Mouse (Mus musculus): ENCODE data around the gene Nudt5. TPM values are rescaled to one million over a fixed set of nuclear protein-coding genes. Genes with fewer than 3 reads are reported as not detected.

The Nudt5 gene
- total and polyA plus RNA-seq, 3 experiments: 82.1 to 141 TPM; not detected in 1

DNA sequence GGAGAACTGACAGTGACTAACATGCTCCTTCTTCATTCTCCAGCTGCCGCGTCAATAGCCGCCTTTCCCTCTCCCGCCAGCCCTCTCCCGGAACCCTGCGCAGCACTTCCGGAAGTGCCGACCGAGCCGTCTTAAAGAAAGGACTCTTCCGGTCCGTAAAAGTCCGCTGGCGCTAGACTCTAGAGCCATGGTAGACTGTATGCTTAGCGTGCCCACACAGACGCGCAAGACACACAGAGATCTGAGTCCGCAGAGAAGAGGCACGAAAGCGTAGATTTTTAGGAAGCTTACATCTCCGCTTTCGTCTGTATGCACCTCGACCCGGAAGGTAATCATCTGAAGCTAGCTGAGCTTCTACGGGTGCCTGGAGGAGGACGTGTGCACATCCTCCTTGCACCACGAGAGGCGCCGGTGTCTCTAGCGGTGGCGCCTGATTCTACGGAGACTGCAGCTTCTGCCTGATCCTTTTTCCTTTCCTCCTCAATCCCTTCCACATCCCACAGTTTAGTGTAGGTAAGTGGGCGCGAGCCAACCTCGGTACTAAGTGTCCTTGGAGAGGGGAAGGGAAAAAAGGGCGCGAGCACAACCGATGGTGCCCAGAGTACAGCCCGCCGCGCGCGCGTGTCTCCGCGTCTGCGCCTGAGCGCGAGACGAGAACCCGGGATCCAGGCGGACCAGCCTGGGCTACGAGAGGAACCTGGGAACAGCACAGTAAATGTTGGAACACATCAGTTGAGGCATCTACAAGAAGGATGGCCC, at the start of gene Nudt5, which contains the start of gene Cdc123 (continued):
- TF ChIP-seq SMC3 (IDR thresholded peaks at IDR 0.05; ENCODE audit: low read depth, low read length): no peak
- TF ChIP-seq ELF1 (IDR thresholded peaks at IDR 0.05; ENCODE audit: low read depth, low read length): peak; percentile 82
- no peak; the same call in 1 of the 2 replicates for TF ChIP-seq TBP (IDR thresholded peaks at IDR 0.05; ENCODE audit: low read depth, low read length)
- no peak for TF ChIP-seq POLR2AphosphoS5 (IDR thresholded peaks at IDR 0.05; ENCODE audit: borderline replicate concordance, low read depth, low read length)

DNA sequence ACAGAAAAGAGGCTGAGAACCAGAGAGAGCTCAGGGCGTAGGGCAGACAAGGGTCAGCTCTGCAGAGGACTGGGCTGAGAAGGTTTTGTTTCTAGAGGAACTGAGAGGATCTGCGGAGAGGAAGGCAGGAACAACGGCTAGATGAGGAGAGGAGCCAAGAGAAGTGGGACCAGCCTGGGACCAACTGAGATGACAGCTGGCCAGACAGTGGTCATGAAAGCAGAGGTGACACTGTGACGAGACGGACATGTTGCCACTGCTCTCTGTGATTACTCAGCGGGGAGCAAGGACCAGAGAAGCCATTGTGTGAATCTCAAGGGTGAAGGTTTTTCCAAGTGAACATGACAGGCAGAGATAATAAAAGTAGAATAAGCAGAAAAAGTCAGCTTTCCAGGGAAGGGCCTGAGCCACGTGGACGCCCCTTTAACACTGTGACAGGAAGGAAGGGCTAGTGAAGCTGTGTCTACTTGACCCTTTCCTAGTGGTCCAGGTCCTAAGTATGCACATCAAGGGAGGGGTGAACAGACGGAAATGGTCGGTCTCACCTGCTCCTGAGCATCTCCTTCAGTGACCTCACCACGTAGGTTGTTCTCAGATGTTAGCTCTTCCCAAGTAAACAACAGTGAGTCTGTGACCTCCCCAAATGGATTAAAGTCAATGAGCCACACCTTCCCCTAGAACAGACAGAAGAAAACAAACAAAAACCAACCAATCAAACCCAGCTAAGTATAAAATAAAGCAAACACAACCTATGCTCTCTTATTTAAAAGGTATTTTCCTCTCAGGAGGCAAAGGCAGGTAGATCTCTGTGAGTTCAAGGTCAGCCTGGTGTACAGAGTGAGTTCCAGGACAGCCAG, 46.8 kb upstream of the Nudt5 start:
- Histone ChIP-seq H3K36me3 (ENCODE audit: control insufficient read depth in 1 of 2, insufficient read depth in 2 of 2, low read length in 2 of 2) (peaks cover 0 to 25% of the 10 kb centered on the region in 2 experiments), H3K9ac (ENCODE audit: control insufficient read depth, low read depth, low read length, poor library complexity, severe bottlenecking) (no peak overlapping the region), H3K27ac (ENCODE audit: control insufficient read depth, low read depth, low read length) (no peak overlapping the region), H3K79me2 (ENCODE audit: control insufficient read depth, insufficient read depth, low read length, poor library complexity) (no peaks in the 10 kb centered on the region), H3K9me3 (replicated peaks; ENCODE audit: insufficient read depth, low read length) (no peaks in the 10 kb centered on the region), H3K4me1 (ENCODE audit: control insufficient read depth in 1 of 2, insufficient read depth in 2 of 2, low read length in 2 of 2) (peaks cover 11 to 22% of the 10 kb centered on the region in 2 experiments), H3K4me3 (ENCODE audit: control insufficient read depth in 1 of 2, insufficient read depth in 1 of 2, low read depth in 2 of 2, low read length in 2 of 2) (no peak overlapping the region), H3K27me3 (ENCODE audit: control insufficient read depth in 1 of 2, insufficient read depth in 2 of 2, low read length in 2 of 2) (no peaks in the 10 kb centered on the region)
- no peak for TF ChIP-seq MYB (IDR thresholded peaks at IDR 0.05; ENCODE audit: low read depth, low read length)
- no peak for TF ChIP-seq MAFK (IDR thresholded peaks at IDR 0.05; ENCODE audit: borderline replicate concordance, low read depth, low read length)
- no peak for TF ChIP-seq TBP (IDR thresholded peaks at IDR 0.05; ENCODE audit: low read depth, low read length)
- no peak for DNase-seq (ENCODE audit: low read depth, low spot score)

- no peaks in the 10 kb centered on the region for H3K79me2 ChIP-seq (ENCODE audit: control insufficient read depth, insufficient read depth, low read length, poor library complexity)
- peak overlapping the region; percentile 17 to 38; a peak in 3 of 4 replicates for H3K4me3 ChIP-seq (ENCODE audit: control insufficient read depth in 1 of 2, insufficient read depth in 1 of 2, low read depth in 2 of 2, low read length in 2 of 2)
- peak overlapping the region; percentile 52 for H3K9ac ChIP-seq (ENCODE audit: control insufficient read depth, low read depth, low read length, poor library complexity, severe bottlenecking)
- DNase-seq (ENCODE audit: low read depth, low spot score): peak; percentile 94
- peak overlapping the region; percentile 95 for H3K27ac ChIP-seq (ENCODE audit: control insufficient read depth, low read depth, low read length)
- peaks cover 0 to 48% of the 10 kb centered on the region in 2 experiments; a peak in 3 of 4 replicates for H3K36me3 ChIP-seq (ENCODE audit: control insufficient read depth in 1 of 2, insufficient read depth in 2 of 2, low read length in 2 of 2)
- peaks cover 21 to 34% of the 10 kb centered on the region in 2 experiments for H3K4me1 ChIP-seq (ENCODE audit: control insufficient read depth in 1 of 2, insufficient read depth in 2 of 2, low read length in 2 of 2)
- no peaks in the 10 kb centered on the region for H3K27me3 ChIP-seq (ENCODE audit: control insufficient read depth in 1 of 2, insufficient read depth in 2 of 2, low read length in 2 of 2)
- H3K9me3 ChIP-seq (replicated peaks; ENCODE audit: insufficient read depth, low read length): no peaks in the 10 kb centered on the region
- TF ChIP-seq HCFC1 (IDR thresholded peaks at IDR 0.05; ENCODE audit: low read depth, low read length): 0 out of 2 replicates have a peak, but pooled peaks have one; percentile 24
- peak; percentile 96 for TF ChIP-seq MYB (IDR thresholded peaks at IDR 0.05; ENCODE audit: low read depth, low read length)
- TF ChIP-seq USF2 (IDR thresholded peaks at IDR 0.05; ENCODE audit: borderline replicate concordance in 1 of 2, insufficient read depth in 1 of 2, low read depth in 1 of 2, low read length in 2 of 2): no peak
- no peak for TF ChIP-seq UBTF (IDR thresholded peaks at IDR 0.05; ENCODE audit: borderline replicate concordance, insufficient read depth, low read depth, low read length)
- no peak for TF ChIP-seq E2F4 (IDR thresholded peaks at IDR 0.05; ENCODE audit: borderline replicate concordance, low read depth, low read length)
- no peak for TF ChIP-seq SMC3 (IDR thresholded peaks at IDR 0.05; ENCODE audit: low read depth, low read length)
- TF ChIP-seq TCF12 (IDR thresholded peaks at IDR 0.05; ENCODE audit: low read depth, low read length): peak; percentile 92
- no peak for TF ChIP-seq NRF1 (IDR thresholded peaks at IDR 0.05; ENCODE audit: insufficient read depth, low read depth, low read length, poor library complexity, severe bottlenecking)
- TF ChIP-seq MAZ (IDR thresholded peaks at IDR 0.05; ENCODE audit: low read depth, low read length): no peak
- TF ChIP-seq ZKSCAN1 (IDR thresholded peaks at IDR 0.05; ENCODE audit: low read depth, low read length): no peak
- TF ChIP-seq NELFE (IDR thresholded peaks at IDR 0.05; ENCODE audit: low read depth, low read length): 0 out of 2 replicates have a peak, but pooled peaks have one; percentile 34
- no peak for TF ChIP-seq MEF2A (IDR thresholded peaks at IDR 0.05; ENCODE audit: extremely low read depth, insufficient replicate concordance, low read depth, low read length, poor library complexity, severe bottlenecking)
- TF ChIP-seq ZNF384 (IDR thresholded peaks at IDR 0.05; ENCODE audit: low read depth, low read length): no peak
- peak; percentile 66; the same call in 1 of the 2 replicates for TF ChIP-seq MAFK (IDR thresholded peaks at IDR 0.05; ENCODE audit: borderline replicate concordance, low read depth, low read length)
- peak; percentile 59; the same call in 1 of the 2 replicates for TF ChIP-seq MYC (IDR thresholded peaks at IDR 0.05; ENCODE audit: low read depth, low read length)
- TF ChIP-seq EP300 (IDR thresholded peaks at IDR 0.05; ENCODE audit: low read depth in 1 of 2, low read length in 2 of 2): peak; percentile 95 to 97
- no peak for TF ChIP-seq CHD2 (IDR thresholded peaks at IDR 0.05; ENCODE audit: low read length)
- peak; percentile 35; the same call in 1 of the 2 replicates for TF ChIP-seq MXI1 (IDR thresholded peaks at IDR 0.05; ENCODE audit: low read depth, low read length)
- TF ChIP-seq JUND (IDR thresholded peaks at IDR 0.05; ENCODE audit: low read depth, low read length): no peak
- TF ChIP-seq MAX (IDR thresholded peaks at IDR 0.05; ENCODE audit: low read length): no peak; the same call in 1 of the 2 replicates
Measured at GRCm38 (mm10) chr2:5801182-5801640, 43.6 kb upstream of the Nudt5 start.
